23 mouse cellular contexts compared by ENCODE assay signal in genomic region chr6:97289838-97290237, GRCm38 (mm10). TPM values are rescaled to one million over a fixed set of nuclear protein-coding genes. Genes with fewer than 3 reads are reported as not detected.
"Had no signal": no experiment of that assay in that cellular context is flagged by ENCODE, and none has a peak within 500 bp of the region (broad histone marks: within the 10 kb centered on the region; RNA-seq: fewer than 3 reads in every experiment).

No protein-coding gene starts in this region.

- H3K4me2 ChIP-seq: liver, embryonic 15.5 days; lung, embryonic 14.5 days; neural tube, embryonic 13.5 days; neural tube, embryonic 15.5 days; stomach, embryonic 15.5 days had no signal

- H3K4me3 ChIP-seq: liver, embryonic 15.5 days; midbrain, embryonic 10.5 days; myocyte; neural tube, embryonic 13.5 days; neural tube, embryonic 15.5 days; stomach, embryonic 15.5 days had no signal

- H3K9ac ChIP-seq: liver, embryonic 15.5 days; lung, embryonic 14.5 days; neural tube, embryonic 13.5 days; neural tube, embryonic 15.5 days; stomach, embryonic 15.5 days had no signal

- H3K27ac ChIP-seq: midbrain, embryonic 10.5 days; neural tube, embryonic 13.5 days; neural tube, embryonic 15.5 days had no signal

- ATAC-seq: midbrain, embryonic 16.5 days had no signal

- H3K27me3 ChIP-seq: liver, embryonic 15.5 days; neural tube, embryonic 13.5 days; neural tube, embryonic 15.5 days; stomach, embryonic 15.5 days had no signal

- H3K9me3 ChIP-seq: liver, embryonic 15.5 days; midbrain, embryonic 10.5 days; neural tube, embryonic 13.5 days; neural tube, embryonic 15.5 days; stomach, embryonic 15.5 days had no signal

- H3K36me3 ChIP-seq: stomach, embryonic 15.5 days had no signal

- H3K4me1 ChIP-seq: neural tube, embryonic 15.5 days had no signal

- DNase-seq: lung, adult 18-20 months; lung, embryonic 14.5 days; lung, postnatal 10 days; lung, postnatal 4 days; midbrain, embryonic 14.5 days; retina, postnatal 1 day; right cerebral cortex, adult 18-20 months; right cerebral cortex, postnatal 25 days; right cerebral cortex, postnatal 4 days; spleen, adult 18-20 months; thymus, adult 18-20 months; thymus, postnatal 14 days; thymus, postnatal 36 days had no signal

RNA-seq across cellular contexts. Expression of gene Lmod3, which starts 37.3 kb away (rescaled TPM):
- total RNA-seq: megakaryocyte, adult 5-6 weeks; megakaryocyte-erythroid progenitor cell, adult 5-6 weeks had no signal
- polyA plus RNA-seq: midbrain, embryonic 10.5 days; midbrain, embryonic 14.5 days; midbrain, embryonic 16.5 days; small intestine, adult 2 months had no signal
